Mouse (Mus musculus): Measurements from ENCODE around the gene Ifrd1. TPM values are rescaled to one million over a fixed set of nuclear protein-coding genes. Genes with fewer than 3 reads are reported as not detected.

The Ifrd1 gene
- polyA plus RNA-seq, 1 experiment: 131 TPM

DNA sequence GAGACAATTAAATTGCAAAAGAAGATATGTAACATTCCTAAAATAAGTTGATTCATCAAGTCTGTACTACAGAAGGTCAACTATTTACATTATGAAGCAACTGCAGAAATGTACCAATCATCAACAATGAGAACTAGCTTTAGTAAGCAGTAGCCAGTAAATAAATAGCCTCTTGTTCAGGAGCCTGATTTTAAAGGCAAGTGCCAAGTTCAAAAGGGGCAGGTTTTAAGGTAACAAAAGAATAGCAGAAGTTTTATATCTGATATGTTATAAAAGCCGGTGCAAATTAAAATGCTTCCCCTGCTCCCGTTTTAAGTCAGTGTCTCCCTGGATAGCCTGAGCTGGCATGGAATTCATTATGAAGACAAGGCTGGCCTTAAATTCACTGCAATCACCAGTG, 30.5 kb downstream of the Ifrd1 start:
- no peak for TF ChIP-seq CTCF (IDR thresholded peaks at IDR 0.05; ENCODE audit: extremely low read depth, insufficient read length, insufficient replicate concordance, low read depth, low read length)
- no peak for TF ChIP-seq POLR2A (IDR thresholded peaks at IDR 0.05; ENCODE audit: low read depth, low read length)
- H3K27ac ChIP-seq (ENCODE audit: insufficient read depth, low read depth, low read length): no peak overlapping the region
- H3K4me1 ChIP-seq (ENCODE audit: control insufficient read depth, insufficient read depth, insufficient read length, low read length): peaks cover 2% of the 10 kb centered on the region; the same call in 1 of the 2 replicates
- H3K27me3 ChIP-seq (ENCODE audit: control insufficient read depth, insufficient read depth, low read length): no peaks in the 10 kb centered on the region
- H3K36me3 ChIP-seq (ENCODE audit: control insufficient read depth, insufficient read depth, low read length): peaks cover 33% of the 10 kb centered on the region
- WGBS: 54% methylated on average over 2 of the region's 2 CpGs
- no peak overlapping the region for H3K4me3 ChIP-seq (ENCODE audit: low read depth, low read length)

DNA sequence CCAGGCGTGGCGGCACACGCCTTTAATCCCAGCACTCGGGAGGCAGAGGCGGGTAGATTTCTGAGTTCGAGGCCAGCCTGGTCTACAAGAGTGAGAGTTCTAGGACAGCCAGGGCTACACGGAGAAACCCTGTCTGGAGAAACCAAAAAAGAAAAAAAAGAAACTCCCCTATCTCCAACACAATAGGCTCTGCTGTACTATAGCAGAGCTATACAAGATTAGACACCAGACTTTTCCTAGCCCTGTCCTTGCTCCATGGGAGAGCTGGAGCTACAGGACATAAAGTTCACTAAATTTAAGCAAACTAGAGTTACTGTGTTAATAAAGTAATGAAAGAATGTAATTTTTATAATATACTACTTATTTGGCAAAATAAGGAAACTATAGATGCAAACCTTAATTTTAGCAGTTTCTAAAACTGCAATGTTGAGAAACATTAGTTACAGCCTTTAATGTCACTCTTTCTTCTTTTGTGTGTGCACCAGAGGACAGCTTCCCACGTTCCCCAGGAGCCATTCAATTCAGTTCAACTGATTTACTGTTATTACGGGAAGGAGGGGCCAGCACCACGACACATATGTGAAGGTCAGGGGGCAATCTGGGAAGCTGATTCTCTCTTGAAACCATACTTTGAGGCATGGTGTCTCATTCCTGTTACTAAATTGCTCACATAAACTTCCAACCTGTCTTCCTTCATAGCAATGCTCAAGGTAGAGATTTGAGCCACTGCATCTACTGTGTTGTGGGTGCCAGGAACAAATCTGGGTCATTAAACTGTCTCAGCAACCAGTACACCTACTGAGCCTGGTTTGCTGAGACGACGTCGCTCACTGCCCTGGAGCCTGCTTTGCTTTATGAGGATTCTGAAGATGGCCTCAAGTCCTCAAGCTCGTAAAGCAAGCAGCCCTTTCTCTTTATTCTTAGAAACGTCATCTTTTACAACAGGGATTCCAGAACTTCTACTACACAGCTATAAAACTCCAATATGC, 33.1 kb downstream of the Ifrd1 start:
- WGBS: 89% methylated on average over 15 of the region's 15 CpGs
- no peaks in the 10 kb centered on the region for H3K27me3 ChIP-seq (ENCODE audit: control insufficient read depth, insufficient read depth, low read length)
- H3K4me1 ChIP-seq (ENCODE audit: control insufficient read depth, insufficient read depth, insufficient read length, low read length): peaks cover under 1% of the 10 kb centered on the region; the same call in 1 of the 2 replicates
- TF ChIP-seq CTCF (IDR thresholded peaks at IDR 0.05; ENCODE audit: extremely low read depth, insufficient read length, insufficient replicate concordance, low read depth, low read length): no peak
- TF ChIP-seq POLR2A (IDR thresholded peaks at IDR 0.05; ENCODE audit: low read depth, low read length): no peak
- no peak overlapping the region for H3K4me3 ChIP-seq (ENCODE audit: low read depth, low read length)
- no peak overlapping the region for H3K27ac ChIP-seq (ENCODE audit: insufficient read depth, low read depth, low read length)
- peaks cover 52% of the 10 kb centered on the region for H3K36me3 ChIP-seq (ENCODE audit: control insufficient read depth, insufficient read depth, low read length)

DNA sequence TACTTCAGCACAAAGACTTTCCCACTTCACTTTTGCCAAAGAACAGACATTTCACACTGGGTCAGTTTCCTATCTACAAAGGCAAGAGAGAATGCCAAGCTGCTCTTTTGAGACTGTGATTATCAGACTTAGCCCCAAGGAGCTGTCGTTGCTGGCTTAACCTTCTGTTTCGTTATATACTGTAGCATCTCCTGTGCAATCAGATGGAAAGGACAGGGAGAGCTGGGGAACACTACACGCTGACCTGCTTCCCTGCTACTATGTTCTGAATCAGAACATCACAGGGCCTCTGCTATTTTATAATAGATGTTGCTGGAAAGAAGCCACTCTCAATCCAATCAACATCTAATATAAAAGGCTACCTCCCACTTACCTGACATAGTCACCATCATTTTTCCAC, 39.3 kb downstream of the Ifrd1 start:
- no peak overlapping the region for H3K27ac ChIP-seq (ENCODE audit: insufficient read depth, low read depth, low read length)
- TF ChIP-seq POLR2A (IDR thresholded peaks at IDR 0.05; ENCODE audit: low read depth, low read length): no peak
- TF ChIP-seq CTCF (IDR thresholded peaks at IDR 0.05; ENCODE audit: extremely low read depth, insufficient read length, insufficient replicate concordance, low read depth, low read length): no peak
- H3K27me3 ChIP-seq (ENCODE audit: control insufficient read depth, insufficient read depth, low read length): no peaks in the 10 kb centered on the region
- no peak overlapping the region for H3K4me3 ChIP-seq (ENCODE audit: low read depth, low read length)
- 87% methylated on average over 3 of the region's 3 CpGs for WGBS
- H3K36me3 ChIP-seq (ENCODE audit: control insufficient read depth, insufficient read depth, low read length): peaks cover 69% of the 10 kb centered on the region
- H3K4me1 ChIP-seq (ENCODE audit: control insufficient read depth, insufficient read depth, insufficient read length, low read length): no peaks in the 10 kb centered on the region; the same call in 1 of the 2 replicates

DNA sequence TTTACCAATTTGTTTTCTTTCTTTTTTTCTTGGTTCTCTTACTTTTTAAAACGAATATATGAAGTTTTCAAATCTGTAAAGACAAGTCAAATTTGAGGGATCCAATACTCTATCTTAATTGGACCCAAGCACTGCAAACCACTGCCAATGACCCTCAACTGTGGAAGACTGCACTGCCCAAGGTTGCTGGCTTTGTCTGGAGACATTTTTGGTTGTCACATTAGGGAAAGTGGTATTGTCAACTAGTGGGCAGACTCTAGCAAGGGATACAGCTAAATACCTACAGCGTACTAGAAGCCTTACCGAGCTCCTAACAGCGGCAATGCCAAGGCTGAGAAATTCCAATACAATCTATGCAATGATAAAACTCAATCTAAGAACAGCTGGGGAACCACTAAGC, 40.4 kb downstream of the Ifrd1 start:
- H3K27me3 ChIP-seq (ENCODE audit: control insufficient read depth, insufficient read depth, low read length): no peaks in the 10 kb centered on the region
- peaks cover 67% of the 10 kb centered on the region for H3K36me3 ChIP-seq (ENCODE audit: control insufficient read depth, insufficient read depth, low read length)
- H3K27ac ChIP-seq (ENCODE audit: insufficient read depth, low read depth, low read length): no peak overlapping the region
- 90% methylated on average over 4 of the region's 4 CpGs for WGBS
- H3K4me1 ChIP-seq (ENCODE audit: control insufficient read depth, insufficient read depth, insufficient read length, low read length): no peaks in the 10 kb centered on the region; the same call in 1 of the 2 replicates
- TF ChIP-seq POLR2A (IDR thresholded peaks at IDR 0.05; ENCODE audit: low read depth, low read length) (no peak), CTCF (IDR thresholded peaks at IDR 0.05; ENCODE audit: extremely low read depth, insufficient read length, insufficient replicate concordance, low read depth, low read length) (no peak)
- H3K4me3 ChIP-seq (ENCODE audit: low read depth, low read length): no peak overlapping the region

GRCm38 (mm10) chr12:40202161-40203035, 45.9 kb downstream of the Ifrd1 start:
- Histone ChIP-seq H3K36me3 (ENCODE audit: control insufficient read depth, insufficient read depth, low read length) (peaks cover 53% of the 10 kb centered on the region), H3K27me3 (ENCODE audit: control insufficient read depth, insufficient read depth, low read length) (no peaks in the 10 kb centered on the region), H3K4me1 (ENCODE audit: control insufficient read depth, insufficient read depth, insufficient read length, low read length) (0 out of 2 replicates have a peak, but pooled peaks cover 2% of the 10 kb centered on the region), H3K27ac (ENCODE audit: insufficient read depth, low read depth, low read length) (no peak overlapping the region), H3K4me3 (ENCODE audit: low read depth, low read length) (no peak overlapping the region)
- 92% methylated on average over 7 of the region's 7 CpGs for WGBS
- no peak for TF ChIP-seq POLR2A (IDR thresholded peaks at IDR 0.05; ENCODE audit: low read depth, low read length)
- TF ChIP-seq CTCF (IDR thresholded peaks at IDR 0.05; ENCODE audit: extremely low read depth, insufficient read length, insufficient replicate concordance, low read depth, low read length): no peak

DNA sequence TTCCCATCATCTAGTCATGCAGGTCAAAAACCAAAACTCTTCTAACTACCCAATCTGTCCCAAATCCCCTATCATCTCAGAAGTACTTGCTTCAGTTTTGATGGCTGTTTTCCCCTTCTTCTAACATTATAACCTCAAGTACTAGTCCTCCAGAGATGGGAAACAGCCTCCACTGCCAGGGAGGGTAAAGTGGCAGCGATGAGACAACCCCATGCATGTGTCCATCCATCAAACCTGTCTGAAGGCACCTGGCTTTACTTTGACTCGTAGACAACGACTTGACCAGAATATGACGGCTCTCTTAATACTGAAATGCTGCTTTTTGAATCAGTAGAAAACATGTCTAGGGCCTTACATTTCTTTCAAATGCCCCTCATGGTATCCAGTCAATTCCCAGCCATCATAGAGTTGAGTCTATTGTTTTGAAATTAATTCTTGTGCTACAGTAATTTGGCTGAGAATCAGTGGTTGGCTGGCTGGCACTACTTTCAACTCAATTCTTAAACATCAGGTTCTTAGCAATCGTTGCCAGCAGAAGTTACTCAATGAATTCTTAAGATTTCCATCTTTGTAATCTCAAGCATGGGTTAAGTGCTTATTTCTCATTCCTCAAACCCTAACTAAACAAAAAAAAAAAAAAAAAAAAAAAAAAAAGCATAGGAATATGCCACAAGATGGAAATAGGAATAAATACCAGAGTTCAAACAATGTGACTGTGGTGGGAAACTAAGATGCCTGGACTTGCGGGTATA, 47.6 kb downstream of the Ifrd1 start:
- WGBS: 84% methylated on average over 6 of the region's 6 CpGs
- peaks cover 39% of the 10 kb centered on the region for H3K36me3 ChIP-seq (ENCODE audit: control insufficient read depth, insufficient read depth, low read length)
- no peak overlapping the region for H3K4me3 ChIP-seq (ENCODE audit: low read depth, low read length)
- H3K27me3 ChIP-seq (ENCODE audit: control insufficient read depth, insufficient read depth, low read length): no peaks in the 10 kb centered on the region
- H3K4me1 ChIP-seq (ENCODE audit: control insufficient read depth, insufficient read depth, insufficient read length, low read length): 0 out of 2 replicates have a peak, but pooled peaks cover 2% of the 10 kb centered on the region
- no peak overlapping the region for H3K27ac ChIP-seq (ENCODE audit: insufficient read depth, low read depth, low read length)
- TF ChIP-seq CTCF (IDR thresholded peaks at IDR 0.05; ENCODE audit: extremely low read depth, insufficient read length, insufficient replicate concordance, low read depth, low read length) (no peak), POLR2A (IDR thresholded peaks at IDR 0.05; ENCODE audit: low read depth, low read length) (no peak)
